Mouse (Mus musculus) liver, postnatal 0 days (tissue): Measurements from ENCODE around the gene Hectd2. TPM values are rescaled to one million over a fixed set of nuclear protein-coding genes. Genes with fewer than 3 reads are reported as not detected.

Experiments
- ATAC-seq: fragments of 200-750 bp; cut with Nextera tagmentation; 2 replicates; pipeline ENCODE4 v1.8.0; 2017; ENCODE audit warnings: mild to moderate bottlenecking, moderate library complexity
- DNase-seq: peaks from one replicate; pipeline ENCODE4 v3.0.0-alpha.2; 2016
- H3K27ac ChIP-seq: fragments of 300-500 bp; sonication (generic); 2 replicates; pipeline ENCODE4 v1.5.1; 2014; ENCODE audit warnings: antibody characterized with exemption, moderate library complexity, mild to moderate bottlenecking, low read depth
- H3K27me3 ChIP-seq: fragments of 300-500 bp; sonication (generic); 2 replicates; pipeline ENCODE4 v1.6.1; 2014; ENCODE audit warnings: low read length, control low read depth, mixed read lengths; ENCODE audit not compliant: insufficient read depth
- H3K36me3 ChIP-seq: fragments of 300-500 bp; sonication (generic); replicated peaks from 2 replicates; pipeline ENCODE4 v1.6.1; 2014; ENCODE audit warnings: mild to moderate bottlenecking, control low read depth, low read length, moderate library complexity, mixed read lengths; ENCODE audit not compliant: insufficient read depth
- H3K4me1 ChIP-seq: fragments of 300-500 bp; sonication (generic); 2 replicates; pipeline ENCODE4 v1.6.1; 2014; ENCODE audit warnings: antibody characterized with exemption, mild to moderate bottlenecking, control low read depth; ENCODE audit not compliant: insufficient read depth
- H3K4me2 ChIP-seq: fragments of 300-500 bp; sonication (generic); 2 replicates; pipeline ENCODE4 v1.6.1; 2014; ENCODE audit warnings: low read depth, mild to moderate bottlenecking, low read length, moderate library complexity, mixed read lengths
- H3K4me3 ChIP-seq: fragments of 300-500 bp; sonication (generic); 2 replicates; pipeline ENCODE4 v1.5.1; 2014; ENCODE audit warnings: low read depth, low read length
- H3K9ac ChIP-seq: fragments of 300-500 bp; sonication (generic); replicated peaks from 2 replicates; pipeline ENCODE4 v1.6.1; 2014; ENCODE audit warnings: mild to moderate bottlenecking, moderate library complexity
- H3K9me3 ChIP-seq: fragments of 300-500 bp; sonication (generic); 2 replicates; pipeline ENCODE4 v1.6.1; 2016; ENCODE audit warnings: mild to moderate bottlenecking, control low read depth, low read length, mixed read lengths
- CTCF ChIP-seq: sonication (generic); IDR thresholded peaks from 2 replicates; pipeline ENCODE4 v1.5.1; 2016; ENCODE audit warnings: antibody characterized with exemption, low read depth
- EP300 ChIP-seq: IDR thresholded peaks from 2 replicates; pipeline ENCODE4 v1.6.1; 2016; ENCODE audit warnings: antibody characterized with exemption, low read depth, mild to moderate bottlenecking
- WGBS: fragments of 180-500 bp; shearing (Covaris S2); extraction: QIAGEN DNeasy Blood & Tissue Kit; methylation state at CpG from one replicate; pipeline ENCODE4 v1.1.7; 2014; ENCODE audit not compliant: insufficient replicate concordance; 5-methylcytosine and 5-hydroxymethylcytosine counted together
- polyA plus RNA-seq: library from polyadenylated mRNA; unstranded; fragments of >200 nt; fragmentation: Nextera tagmentation; extraction: Ambion mirVana; gene quantifications from 2 replicates; pipeline ENCODE4 v1.2.1, GENCODE M21; 2015

Gene Hectd2
- polyA plus RNA-seq, 1 experiment from 2014 or later, result 1.00 TPM

GRCm38 (mm10) chr19:36582116-36582515 is 27.7 kb downstream of the Hectd2 start:
- H3K27me3 ChIP-seq, result no peaks in the 10 kb centered on the region
- 88% methylated on average over 1 of the region's 1 CpGs for WGBS
- ATAC-seq, result no peak

GRCm38 (mm10) chr19:36585505-36585904 is 31.1 kb downstream of the Hectd2 start:
- Histone ChIP-seq H3K4me2 (no peak overlapping the region), H3K9ac (no peak overlapping the region), H3K36me3 (no peaks in the 10 kb centered on the region), H3K27me3 (no peaks in the 10 kb centered on the region), H3K27ac (no peak overlapping the region), H3K9me3 (no peaks in the 10 kb centered on the region), H3K4me3 (no peak overlapping the region), H3K4me1 (no peaks in the 10 kb centered on the region)
- no peak for DNase-seq
- 97% methylated on average over 1 of the region's 1 CpGs for WGBS
- TF ChIP-seq CTCF (peak; percentile 22), EP300 (no peak)
- ATAC-seq, result no peak

More at GRCm38 (mm10) chr19:36582116-36582515, 27.7 kb downstream of the Hectd2 start:
- Histone ChIP-seq H3K27ac (no peak overlapping the region), H3K4me1 (no peaks in the 10 kb centered on the region), H3K4me2 (no peak overlapping the region), H3K9me3 (no peaks in the 10 kb centered on the region), H3K9ac (no peak overlapping the region), H3K4me3 (no peak overlapping the region), H3K36me3 (no peaks in the 10 kb centered on the region)
- TF ChIP-seq CTCF (no peak), EP300 (no peak)
- no peak for DNase-seq

GRCm38 (mm10) chr19:36594409-36594808 is 40.0 kb downstream of the Hectd2 start:
- WGBS, result 79% methylated on average over 1 of the region's 1 CpGs
- ATAC-seq (no peak), DNase-seq (no peak)
- TF ChIP-seq EP300, result no peak
- no peak for TF ChIP-seq CTCF
- no peaks in the 10 kb centered on the region for H3K36me3 ChIP-seq
- H3K4me3 ChIP-seq, result no peak overlapping the region
- H3K4me1 ChIP-seq, result no peaks in the 10 kb centered on the region
- H3K9me3 ChIP-seq, result no peaks in the 10 kb centered on the region
- H3K27ac ChIP-seq, result no peak overlapping the region
- no peaks in the 10 kb centered on the region for H3K27me3 ChIP-seq
- no peak overlapping the region for H3K9ac ChIP-seq
- no peak overlapping the region for H3K4me2 ChIP-seq

- H3K27me3 ChIP-seq, result no peaks in the 10 kb centered on the region
- H3K4me1 ChIP-seq, result no peaks in the 10 kb centered on the region
- ATAC-seq (no peak), DNase-seq (no peak)
- TF ChIP-seq CTCF, result no peak
- TF ChIP-seq EP300, result no peak
- no peaks in the 10 kb centered on the region for H3K9me3 ChIP-seq
- no peaks in the 10 kb centered on the region for H3K36me3 ChIP-seq
- no peak overlapping the region for H3K4me2 ChIP-seq
- no peak overlapping the region for H3K27ac ChIP-seq
- H3K9ac ChIP-seq, result no peak overlapping the region
- no peak overlapping the region for H3K4me3 ChIP-seq
- WGBS, result 90% methylated on average over 8 of the region's 8 CpGs
Measured at GRCm38 (mm10) chr19:36601869-36602268, 47.4 kb downstream of the Hectd2 start.

GRCm38 (mm10) chr19:36602535-36603312 is 48.3 kb downstream of the Hectd2 start:
- no peak for ATAC-seq
- Histone ChIP-seq H3K36me3 (no peaks in the 10 kb centered on the region), H3K4me1 (no peaks in the 10 kb centered on the region), H3K4me3 (no peak overlapping the region), H3K27me3 (no peaks in the 10 kb centered on the region), H3K4me2 (no peak overlapping the region), H3K27ac (no peak overlapping the region), H3K9me3 (no peaks in the 10 kb centered on the region), H3K9ac (no peak overlapping the region)
- DNase-seq, result no peak
- no peak for TF ChIP-seq EP300
- no peak for TF ChIP-seq CTCF
- WGBS, result 81% methylated on average over 11 of the region's 11 CpGs

GRCm38 (mm10) chr19:36606270-36606669 is 51.8 kb downstream of the Hectd2 start:
- no peak for TF ChIP-seq EP300
- TF ChIP-seq CTCF, result peak; percentile 39
- 0 out of 2 replicates have a peak, but pooled peaks have one; percentile 44 for ATAC-seq
- H3K4me1 ChIP-seq, result no peaks in the 10 kb centered on the region
- no peak for DNase-seq
- no peak overlapping the region for H3K4me2 ChIP-seq
- H3K27ac ChIP-seq, result no peak overlapping the region
- H3K27me3 ChIP-seq, result no peaks in the 10 kb centered on the region
- H3K9ac ChIP-seq, result no peak overlapping the region
- no peaks in the 10 kb centered on the region for H3K36me3 ChIP-seq
- 58% methylated on average over 1 of the region's 1 CpGs for WGBS
- no peaks in the 10 kb centered on the region for H3K9me3 ChIP-seq
- H3K4me3 ChIP-seq, result no peak overlapping the region
